Mouse (Mus musculus) yolk sac, embryonic 10.5 days (tissue): ENCODE data around the gene Cmtm2a.
A peak's percentile ranks its signal among the peaks of the same experiment; 100 is the strongest.
"Not testable (repeated sequence)": the region's sequence is repeated elsewhere in the genome, so short reads cannot be mapped to it uniquely, and the experiment has no call there.

Experiments
- DNase-seq: peaks from one replicate; pipeline ENCODE4 v3.0.0-alpha.2; 2017; ENCODE audit warnings: low spot score

The Cmtm2a gene

GRCm38 (mm10) chr8:104294396-104294795 lies 1.4 kb upstream of the Cmtm2a start:
- no peak for DNase-seq

GRCm38 (mm10) chr8:104268937-104269440 lies 24.0 kb downstream of the Cmtm2a start:
- DNase-seq = no peak

DNA sequence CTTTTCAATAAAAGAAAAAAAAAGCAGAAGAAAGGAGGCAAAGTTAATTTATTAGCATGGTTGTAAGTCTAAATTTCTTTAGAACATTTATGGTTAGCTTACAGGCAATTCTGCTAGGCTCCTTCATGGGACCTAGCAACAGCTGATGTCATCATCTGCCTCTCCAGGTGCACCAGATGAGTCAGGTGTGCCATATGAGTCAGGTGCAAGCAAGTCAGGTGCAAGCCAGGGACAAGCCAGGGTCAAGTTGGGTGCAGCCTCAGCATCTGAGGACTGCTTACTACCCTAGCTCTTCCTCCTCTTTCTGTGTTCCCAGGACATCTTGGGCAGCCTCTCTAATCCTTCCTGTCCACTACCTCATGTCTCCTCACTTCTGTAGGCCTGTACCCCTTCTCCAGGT lies 24.6 kb downstream of the Cmtm2a start:
- DNase-seq = no peak

- not testable (repeated sequence) for DNase-seq
Observed at GRCm38 (mm10) chr8:104264271-104264935, 28.6 kb downstream of the Cmtm2a start.

DNA sequence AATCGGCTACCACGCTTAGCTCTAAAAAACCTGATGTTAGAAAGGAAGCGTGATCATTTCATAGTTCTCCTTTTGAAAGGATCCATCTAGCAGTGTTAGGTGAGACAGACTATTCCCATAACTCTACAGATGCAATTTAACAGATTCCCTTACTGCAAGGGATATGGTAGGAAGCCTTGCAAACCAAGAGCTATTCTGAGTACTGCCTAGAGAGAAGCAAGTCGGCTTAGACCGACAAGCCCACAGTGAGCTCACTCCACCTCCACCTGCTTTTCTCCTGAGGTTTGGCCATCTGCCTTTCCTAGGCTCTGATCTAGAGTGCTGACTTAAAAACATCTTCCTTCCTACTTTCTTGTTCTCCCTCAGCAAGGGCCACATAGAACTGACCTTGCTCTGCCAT lies 31.2 kb downstream of the Cmtm2a start:
- not testable (repeated sequence) for DNase-seq

GRCm38 (mm10) chr8:104253016-104253415 lies 40.0 kb downstream of the Cmtm2a start:
- no peak for DNase-seq

DNA sequence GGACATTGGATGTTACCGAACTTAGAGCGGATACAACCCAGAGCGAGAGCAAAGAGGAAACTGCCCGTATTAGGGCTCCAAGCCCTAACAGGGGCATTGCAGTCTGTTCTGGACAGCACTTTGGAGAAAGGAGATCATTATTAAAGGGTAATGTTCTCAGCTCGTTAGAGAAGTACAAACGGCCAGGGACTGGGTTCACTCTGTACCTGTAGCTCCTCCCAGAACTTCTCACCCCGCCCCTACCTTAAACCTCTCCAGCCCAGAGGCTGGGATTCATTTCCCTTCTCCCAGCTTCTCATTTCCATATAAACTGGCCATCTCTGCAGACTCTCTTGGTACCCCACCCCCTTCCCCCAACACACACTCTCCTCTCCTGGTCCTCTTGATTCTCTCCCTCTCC lies 41.5 kb downstream of the Cmtm2a start:
- peak; percentile 36 for DNase-seq

DNA sequence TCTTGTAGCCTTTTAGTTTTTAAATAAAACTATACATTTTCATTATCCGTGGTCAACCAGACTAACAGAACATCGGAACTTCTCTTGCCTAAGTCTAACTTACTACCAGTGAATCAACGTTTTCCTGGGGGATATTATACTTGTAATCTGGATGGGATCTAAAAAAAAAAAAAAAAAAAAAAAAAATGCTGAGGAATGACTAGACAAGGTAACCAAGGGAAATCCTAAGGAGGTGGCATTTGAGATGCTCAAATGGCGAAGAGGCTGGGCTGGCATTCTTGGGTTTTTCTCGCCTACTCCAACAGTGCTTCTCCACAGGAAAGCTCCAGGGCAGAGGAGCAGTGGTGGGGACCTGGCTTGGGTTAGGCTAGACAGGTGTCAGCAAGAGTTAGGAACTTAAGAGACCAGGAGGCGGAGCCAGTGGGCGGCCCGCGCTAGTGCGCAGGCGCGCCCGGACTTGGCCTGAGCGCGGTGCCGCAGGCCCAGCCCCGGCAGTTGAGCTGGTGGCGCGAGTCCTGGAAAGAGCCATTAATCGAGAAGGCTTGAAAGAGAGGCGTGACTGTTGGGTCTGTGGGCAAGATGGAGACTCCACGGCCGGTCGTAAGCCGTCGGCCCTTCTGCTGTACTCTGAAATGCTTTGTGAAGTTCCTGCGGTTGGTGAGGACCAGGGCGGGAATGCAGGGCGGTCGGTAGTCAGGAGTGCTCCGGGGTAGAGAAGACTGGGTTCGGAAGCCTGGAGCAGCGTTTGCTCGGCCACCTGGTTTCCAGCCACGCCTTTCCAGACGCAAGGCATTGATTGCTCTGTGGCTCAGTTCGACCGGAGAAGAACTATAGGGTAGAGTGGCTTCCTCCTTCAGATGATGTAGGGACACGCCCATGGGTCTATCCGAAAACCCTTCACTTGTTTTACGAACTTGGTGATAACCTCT lies 42.3 kb downstream of the Cmtm2a start, which contains the start of gene Cklf:
Gene Cklf, plus strand, starts transcription at position 423 of the 929 bp plus-strand sequence.
- DNase-seq = peak; percentile 88

- DNase-seq = no peak
Observed at GRCm38 (mm10) chr8:104249442-104249996, 43.5 kb downstream of the Cmtm2a start.

GRCm38 (mm10) chr8:104248276-104248675 lies 44.7 kb downstream of the Cmtm2a start, which contains the start of gene Tk2:
Gene Tk2 (minus strand): TSS chr8:104248558.
- DNase-seq = peak; percentile 86

DNA sequence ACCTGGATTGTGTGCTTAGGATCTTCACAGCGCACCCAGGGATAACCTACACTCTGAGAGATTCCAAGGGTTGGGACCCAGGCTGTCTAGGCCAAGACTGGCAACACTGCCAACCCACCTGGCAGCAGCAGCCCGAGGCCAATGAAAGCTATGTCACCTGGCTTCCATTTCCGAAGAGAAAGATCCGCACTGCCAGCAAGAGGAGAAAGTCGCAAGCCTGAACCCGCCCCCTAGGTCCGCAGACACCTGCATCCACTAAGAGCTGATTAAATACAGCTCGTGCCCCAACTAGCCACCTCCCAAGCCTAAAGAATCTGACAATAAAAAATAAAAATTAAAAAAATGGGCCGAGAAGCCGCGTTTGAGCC lies 45.1 kb downstream of the Cmtm2a start:
- DNase-seq = no peak

DNA sequence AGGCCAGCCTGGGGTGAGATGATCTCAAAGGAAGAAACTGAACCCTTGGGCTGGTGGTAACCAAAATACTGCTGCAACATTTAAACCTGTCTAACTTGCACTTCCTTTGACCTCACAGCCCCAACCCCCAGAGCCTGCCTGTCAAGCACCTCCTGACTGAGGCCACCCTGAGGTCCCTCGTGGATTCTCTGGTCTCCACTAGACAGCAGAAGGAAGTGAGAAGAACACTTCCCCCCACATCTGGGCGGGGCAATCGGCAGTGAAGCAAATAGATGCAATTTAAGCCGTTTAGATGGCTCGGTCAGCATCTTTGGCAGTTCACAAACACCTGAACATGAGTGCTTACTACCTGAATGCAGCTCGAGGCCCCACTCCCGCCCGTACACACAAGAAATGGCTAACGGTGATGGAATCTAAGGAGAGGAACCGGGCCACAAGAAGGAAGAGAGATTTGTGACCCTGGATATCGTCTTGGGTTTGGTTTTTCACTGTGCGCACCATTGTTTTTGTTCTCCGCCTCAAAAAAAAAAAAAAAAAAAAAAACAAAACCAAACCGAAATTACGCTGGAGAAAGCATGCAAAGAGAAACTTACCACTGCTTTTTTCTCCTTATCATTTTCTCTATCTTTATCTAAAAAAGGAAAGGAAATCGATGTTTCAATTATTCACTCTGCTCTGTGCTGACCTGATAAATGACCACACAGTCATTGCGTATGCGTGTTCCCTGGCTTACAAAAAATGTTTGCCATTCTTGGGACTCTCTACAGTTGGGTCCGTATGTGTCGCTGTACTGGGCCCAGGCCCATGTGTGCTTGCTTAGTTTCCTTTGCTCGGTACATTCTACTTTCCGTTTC lies 45.7 kb downstream of the Cmtm2a start:
- no peak for DNase-seq

DNA sequence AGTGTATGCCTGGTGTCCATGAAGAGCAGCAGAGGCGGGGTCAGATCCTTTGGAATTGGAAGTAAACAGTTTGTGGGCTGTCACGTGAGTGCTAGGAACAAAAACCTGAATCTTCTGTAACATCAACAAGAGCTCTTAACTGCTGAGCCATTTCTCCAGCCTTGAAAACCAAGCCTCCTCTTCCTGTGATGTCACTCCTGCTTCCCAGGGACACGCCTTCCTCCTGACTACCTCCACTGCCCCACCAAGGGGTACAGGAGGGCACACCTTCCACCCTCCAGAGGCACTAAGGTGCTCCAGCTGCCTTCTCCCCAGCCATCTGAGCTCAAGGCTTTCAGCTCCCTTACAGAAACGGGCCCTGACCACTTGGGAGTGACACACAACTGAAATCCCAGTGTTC lies 46.4 kb downstream of the Cmtm2a start:
- no peak for DNase-seq

- no peak for DNase-seq
Observed at GRCm38 (mm10) chr8:104242038-104242644, 50.8 kb downstream of the Cmtm2a start.

- no peak for DNase-seq
Observed at GRCm38 (mm10) chr8:104239418-104239861, 53.5 kb downstream of the Cmtm2a start.

DNA sequence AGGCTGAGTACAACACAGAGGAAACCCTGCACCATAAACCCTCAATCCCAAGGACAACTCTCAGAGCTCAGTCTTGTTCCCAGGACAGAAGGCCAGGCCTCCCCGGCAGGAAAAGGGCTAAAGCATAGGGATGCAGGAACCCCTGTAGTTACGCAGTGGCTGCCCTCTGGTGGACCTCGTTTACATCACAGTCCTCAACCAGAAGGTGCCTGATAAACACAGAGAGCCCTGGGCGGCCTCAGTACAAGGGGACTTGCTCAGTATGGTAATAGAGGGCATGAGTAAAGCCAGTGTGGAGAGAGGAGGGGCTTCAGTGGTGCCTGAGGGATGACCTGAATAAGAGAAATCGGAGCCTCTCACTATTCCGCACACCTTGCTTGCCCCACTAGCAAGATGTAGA lies 58.4 kb downstream of the Cmtm2a start:
- no peak for DNase-seq

- no peak for DNase-seq
Observed at GRCm38 (mm10) chr8:104232919-104233318, 60.1 kb downstream of the Cmtm2a start.

DNA sequence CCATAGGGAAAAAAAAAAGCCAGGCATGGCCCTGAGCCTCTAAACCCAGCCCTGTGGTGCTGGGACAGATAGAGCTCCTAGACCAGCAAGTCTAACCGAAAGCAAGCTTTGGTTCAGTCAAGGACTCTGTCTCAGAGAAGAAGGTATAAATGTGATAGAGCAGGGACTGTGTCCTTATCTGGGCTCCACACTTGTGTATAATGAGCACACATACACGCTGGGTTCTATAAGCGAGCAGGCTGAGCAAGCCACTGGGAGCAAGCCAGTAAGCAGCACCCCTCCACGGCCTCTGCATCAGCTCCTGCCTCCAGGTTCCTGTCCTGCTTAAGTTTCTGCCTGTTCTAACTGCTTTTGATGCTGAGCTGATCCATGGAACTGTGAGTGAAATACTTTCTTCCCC lies 60.9 kb downstream of the Cmtm2a start:
- DNase-seq = no peak
